Mouse (Mus musculus) 416B (cell line): ENCODE results near the gene Os9.
"Not testable (repeated sequence)": the region's sequence is repeated elsewhere in the genome, so short reads cannot be mapped to it uniquely, and the experiment has no call there.

Source experiments
- DNase-seq: peaks from one replicate; pipeline ENCODE4 v3.0.0; 2011; ENCODE audit warnings: low read depth

Os9 gene

DNA sequence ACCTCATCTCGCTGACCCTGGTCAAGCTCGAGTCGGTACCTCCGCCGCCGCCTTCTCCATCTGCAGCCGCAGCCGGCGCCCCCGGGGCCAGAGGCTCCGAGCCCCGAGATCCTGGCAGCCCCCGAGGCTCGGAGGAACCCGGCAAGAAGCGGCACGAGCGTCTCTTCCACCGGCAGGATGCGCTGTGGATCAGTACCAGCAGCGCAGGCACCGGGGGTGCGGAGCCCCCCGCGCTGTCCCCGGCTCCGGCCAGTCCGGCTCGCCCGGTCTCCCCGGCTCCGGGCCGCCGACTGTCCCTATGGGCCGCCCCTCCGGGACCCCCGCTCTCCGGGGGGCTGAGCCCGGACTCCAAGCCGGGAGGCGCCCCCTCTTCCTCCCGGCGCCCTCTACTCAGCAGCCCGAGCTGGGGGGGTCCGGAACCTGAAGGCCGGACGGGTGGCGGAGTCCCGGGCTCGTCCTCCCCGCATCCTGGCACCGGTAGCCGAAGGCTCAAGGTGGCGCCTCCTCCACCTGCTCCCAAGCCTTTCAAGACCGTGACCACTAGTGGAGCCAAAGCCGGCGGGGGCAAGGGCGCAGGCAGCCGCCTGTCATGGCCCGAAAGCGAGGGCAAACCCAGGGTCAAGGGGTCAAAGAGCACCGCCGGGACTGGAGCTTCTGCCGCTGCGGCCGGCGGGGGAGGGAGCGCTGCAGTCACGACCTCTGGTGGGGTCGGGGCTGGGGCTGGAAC, 41.1 kb downstream of the Os9 start:
- no peak for DNase-seq

DNA sequence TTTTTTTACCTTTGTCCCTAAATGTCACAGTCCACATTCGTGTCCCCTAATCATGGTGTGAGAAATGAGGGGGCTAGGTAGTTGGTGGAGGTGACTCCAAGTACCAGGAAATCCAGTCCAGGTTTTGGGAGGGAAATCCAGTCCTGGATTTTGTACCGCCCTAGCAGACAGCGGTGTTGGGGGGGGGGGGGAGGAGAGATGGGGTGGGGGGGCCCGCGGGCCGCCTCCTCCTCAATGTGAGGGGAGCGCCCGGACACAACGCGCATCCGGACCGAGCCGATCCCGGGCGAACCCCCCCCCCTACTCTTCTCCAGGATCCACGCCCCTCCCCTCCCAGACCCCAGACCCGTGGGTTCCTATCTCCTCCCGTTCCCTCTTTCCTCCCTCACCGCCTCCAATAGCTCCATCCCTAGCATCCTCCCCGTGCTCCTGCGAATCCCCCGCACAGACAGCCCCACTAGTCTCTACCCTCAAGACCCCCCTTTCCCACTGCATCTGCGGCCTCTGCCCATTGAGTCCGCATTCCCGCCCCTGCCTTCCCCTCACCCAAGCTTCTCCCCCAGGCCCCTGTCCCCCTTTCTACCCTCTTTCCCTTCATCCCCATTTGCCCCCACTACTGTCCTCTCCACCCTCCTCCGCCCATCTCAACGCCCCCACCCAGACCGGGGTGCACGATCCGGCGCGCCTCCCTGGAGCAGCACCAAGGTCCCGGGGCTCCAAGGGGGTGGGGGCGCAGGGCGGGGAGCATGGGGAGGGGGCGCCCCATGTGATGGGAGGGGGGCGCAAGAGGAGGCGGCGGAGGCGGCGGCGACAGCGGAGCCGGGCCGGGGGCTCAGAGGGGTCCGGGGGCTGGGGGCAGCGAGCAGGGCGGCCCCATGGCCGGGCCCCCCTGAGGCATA, 42.0 kb downstream of the Os9 start:
- DNase-seq = no peak

GRCm38 (mm10) chr10:127078001-127078676, 42.8 kb downstream of the Os9 start:
- no peak for DNase-seq

GRCm38 (mm10) chr10:127077515-127077914, 43.4 kb downstream of the Os9 start:
- no peak for DNase-seq

DNA sequence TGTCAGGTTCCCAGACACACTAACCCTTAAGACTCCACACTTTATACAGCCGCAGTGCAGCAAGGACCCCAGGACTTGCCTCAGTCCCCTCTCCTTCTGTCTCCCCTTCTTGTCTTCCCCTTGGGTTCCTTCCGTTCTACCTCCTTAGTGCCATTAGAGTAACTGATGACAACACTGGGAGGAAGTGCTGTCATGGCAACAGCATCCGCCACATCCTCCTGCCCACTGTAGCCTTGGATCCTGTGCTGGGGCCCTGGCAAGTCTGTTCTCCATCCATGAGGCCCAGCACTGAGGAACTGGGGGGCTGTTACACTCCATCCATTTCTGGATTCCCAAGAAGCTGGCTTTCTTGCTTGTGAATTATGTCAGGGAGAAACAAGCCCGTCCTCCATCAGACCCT, 44.8 kb downstream of the Os9 start:
- peak; percentile 85 for DNase-seq

- no peak for DNase-seq
Observed at GRCm38 (mm10) chr10:127075651-127076050, 45.3 kb downstream of the Os9 start.

DNA sequence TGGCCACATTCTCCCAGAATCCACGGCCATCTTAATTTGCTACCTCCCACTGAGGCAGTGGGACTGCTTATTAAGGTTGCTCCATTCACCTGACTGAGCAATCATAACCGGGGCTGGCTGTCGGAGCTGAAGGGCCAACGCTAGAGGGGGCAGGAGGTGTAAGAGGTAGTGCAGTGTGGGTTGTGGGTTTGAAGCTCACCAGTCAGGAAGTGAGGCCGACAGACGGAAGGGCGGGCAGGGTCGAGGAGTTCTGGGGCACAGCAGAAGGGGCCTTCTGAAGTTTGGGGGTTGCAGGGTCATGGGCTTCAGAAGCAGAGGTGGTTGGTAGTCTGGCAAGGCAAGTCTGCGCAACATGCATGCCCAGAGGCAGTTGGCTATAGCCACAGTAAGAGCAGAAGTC, 45.9 kb downstream of the Os9 start, which contains the start of gene Agap2:
Gene Agap2 (plus strand): TSS at position 205 of the 400 bp plus-strand sequence.
- peak; percentile 92 for DNase-seq

DNA sequence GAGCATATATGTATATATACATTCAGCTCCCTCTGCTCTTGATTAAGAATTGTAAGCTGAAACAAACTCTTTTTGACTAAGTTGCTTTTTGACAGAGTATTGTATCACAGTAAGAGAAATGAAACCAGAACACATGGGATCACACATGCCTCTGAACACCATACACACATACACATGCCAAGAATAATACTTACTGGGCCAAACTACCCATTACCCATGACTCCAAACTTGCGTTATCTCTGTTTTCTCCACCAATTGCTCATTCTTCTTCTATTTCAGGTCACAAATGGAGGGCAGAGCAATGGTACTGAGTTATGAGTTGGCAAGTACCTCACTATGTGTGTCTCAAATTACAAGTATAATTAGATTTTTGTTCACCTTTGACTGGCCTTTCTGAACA, 47.0 kb downstream of the Os9 start:
- DNase-seq = no peak

DNA sequence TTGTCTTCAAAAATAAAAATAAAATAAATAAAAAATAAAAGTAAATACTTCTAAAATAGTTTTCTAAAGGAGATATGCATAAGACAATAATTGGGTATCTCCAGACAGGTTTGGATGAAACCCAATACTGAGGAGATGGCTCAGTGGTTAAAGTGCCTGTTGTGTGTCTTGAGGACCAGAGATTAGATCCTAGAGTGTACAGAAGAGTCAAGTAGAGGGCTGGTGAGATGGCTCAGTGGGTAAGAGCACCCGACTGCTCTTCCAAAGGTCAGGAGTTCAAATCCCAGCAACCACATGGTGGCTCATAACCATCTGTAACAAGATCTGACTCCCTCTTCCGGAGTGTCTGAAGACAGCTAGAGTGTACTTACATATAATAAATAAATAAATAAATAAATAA, 48.0 kb downstream of the Os9 start:
- not testable (repeated sequence) for DNase-seq

- DNase-seq = peak; percentile 58
Observed at GRCm38 (mm10) chr10:127072270-127072669, 48.7 kb downstream of the Os9 start.

- DNase-seq = no peak
Observed at GRCm38 (mm10) chr10:127071203-127071602, 49.7 kb downstream of the Os9 start.

- peak; percentile 99 for DNase-seq
Observed at GRCm38 (mm10) chr10:127070190-127071121, 50.5 kb downstream of the Os9 start, which contains the start of gene Tspan31. TSS of gene Tspan31 (minus strand) at chr10:127070264.

DNA sequence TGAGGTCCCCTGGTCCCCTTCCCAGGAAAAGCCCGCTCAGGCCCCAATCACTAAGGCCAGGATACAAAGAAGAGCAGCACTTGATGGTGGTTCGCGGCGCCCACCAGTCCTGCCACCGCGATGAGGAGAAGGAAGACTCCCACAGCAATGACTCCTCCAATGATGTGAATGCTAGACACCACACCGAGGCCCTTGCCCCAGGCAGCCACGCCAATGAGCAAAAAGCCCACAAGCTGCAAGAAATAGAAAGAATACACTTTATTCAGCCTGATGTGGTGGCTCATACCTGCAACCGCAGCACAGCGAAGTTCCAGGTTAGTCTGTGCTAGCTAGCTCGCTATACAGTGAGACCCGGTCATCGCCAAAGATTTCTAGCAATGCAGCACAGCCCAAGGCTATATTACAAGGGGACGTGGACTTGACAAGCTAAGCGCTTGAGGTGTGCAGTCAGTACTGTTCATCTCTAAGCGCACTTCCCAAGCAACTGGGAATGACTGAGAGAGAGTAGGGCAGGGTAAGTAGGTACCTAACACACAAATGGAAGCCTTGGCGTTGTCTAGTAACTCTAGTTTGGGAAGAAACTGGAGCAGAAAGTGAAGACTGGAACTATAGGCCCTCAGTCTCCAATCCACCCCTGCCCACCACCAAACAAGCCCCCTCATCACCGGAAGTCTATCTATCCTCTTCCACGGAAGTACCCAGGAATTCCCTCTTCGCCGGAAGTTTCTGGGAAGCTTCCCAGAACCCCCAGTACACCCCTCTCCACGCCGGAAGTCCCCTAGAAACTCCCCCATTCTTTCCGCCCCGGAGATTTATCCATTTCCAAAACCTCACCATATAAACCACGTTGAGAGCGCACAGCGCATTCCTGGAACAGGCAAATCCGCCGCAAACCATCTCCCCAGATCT, 51.4 kb downstream of the Os9 start:
- peak; percentile 50 for DNase-seq

GRCm38 (mm10) chr10:127068360-127069038, 52.4 kb downstream of the Os9 start:
- peak; percentile 88 for DNase-seq

DNA sequence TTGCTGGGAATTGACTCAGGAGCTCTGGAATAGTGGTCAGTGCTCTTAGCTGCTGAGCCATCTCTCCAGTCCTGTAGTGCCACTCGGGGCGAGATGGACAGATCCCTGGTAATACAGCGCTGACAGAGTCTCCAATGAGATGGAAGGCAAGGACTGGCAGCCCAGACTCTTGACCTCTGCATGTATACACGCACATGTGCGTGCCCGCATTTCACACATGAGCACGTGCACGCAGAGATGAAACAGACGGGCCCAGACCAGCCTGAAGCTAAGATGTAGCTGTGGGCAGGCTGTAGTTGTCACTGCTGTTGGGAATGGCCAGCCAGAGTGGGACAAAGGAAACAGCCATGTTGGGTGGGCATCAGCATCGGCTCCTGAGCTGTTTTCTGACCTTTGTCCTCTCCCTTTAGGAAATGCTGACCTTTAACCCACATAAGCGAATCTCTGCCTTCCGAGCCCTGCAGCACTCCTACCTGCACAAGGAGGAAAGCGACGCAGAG, 54.4 kb downstream of the Os9 start:
- no peak for DNase-seq

- DNase-seq = no peak
Observed at GRCm38 (mm10) chr10:127065981-127066380, 55.0 kb downstream of the Os9 start.

GRCm38 (mm10) chr10:127063913-127064870, 56.7 kb downstream of the Os9 start:
- DNase-seq = peak; percentile 49

DNA sequence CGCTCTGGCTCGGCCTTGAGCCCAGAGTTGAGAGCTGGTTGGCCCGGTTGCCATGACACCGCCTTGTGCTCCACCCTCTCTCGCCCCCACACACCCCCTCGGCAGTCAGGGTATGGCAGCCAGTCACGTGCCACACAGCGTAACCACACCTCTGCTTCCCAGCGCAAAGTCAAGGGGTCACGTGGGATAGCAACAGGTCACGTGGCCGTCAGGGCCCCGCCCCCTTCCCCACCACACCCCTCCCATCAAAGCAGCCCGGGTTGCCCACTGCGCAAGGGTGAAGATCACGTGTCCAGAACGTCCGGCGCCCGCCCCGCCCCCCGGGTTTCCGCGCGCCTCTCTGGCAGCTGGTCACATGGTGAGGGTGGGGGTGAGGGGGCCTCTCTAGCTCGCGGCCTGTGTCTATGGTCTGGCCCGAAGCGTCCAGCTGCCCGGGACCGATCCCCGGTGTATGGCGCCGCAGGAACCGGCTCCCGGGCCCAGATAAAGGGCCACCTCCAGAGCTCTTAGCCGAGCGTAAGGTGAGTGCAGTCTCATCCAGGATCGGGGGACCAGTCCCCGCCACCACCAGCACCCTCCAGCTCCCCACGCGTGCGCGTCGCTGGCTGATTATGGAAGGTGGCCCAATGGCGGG, 57.6 kb downstream of the Os9 start, which contains the start of gene Cdk4:
Gene Cdk4 (plus strand): TSS at position 296 of the 634 bp plus-strand sequence.
- DNase-seq = peak; percentile 99
